Mouse (Mus musculus) myocyte (in vitro differentiated cells): ENCODE data around the gene Rbbp4.
A peak's percentile ranks its signal among the peaks of the same experiment; 100 is the strongest.

ENCODE experiments used
- POLR2A ChIP-seq: IDR thresholded peaks from one replicate; pipeline ENCODE4 v1.6.1; 2011; ENCODE audit warnings: low read depth, mild to moderate bottlenecking, control low read depth, moderate library complexity; ENCODE audit not compliant: insufficient read length
- POLR2AphosphoS2 ChIP-seq: IDR thresholded peaks from one replicate; pipeline ENCODE4 v1.6.1; 2011; ENCODE audit warnings: low read depth, control low read depth; ENCODE audit not compliant: insufficient read length
- TCF12 ChIP-seq: IDR thresholded peaks from one replicate; pipeline ENCODE4 v1.6.1; 2011; ENCODE audit warnings: mild to moderate bottlenecking, control low read depth; ENCODE audit not compliant: poor library complexity, insufficient read depth, severe bottlenecking

- peak; percentile 60 for TF ChIP-seq POLR2A
- TF ChIP-seq POLR2AphosphoS2, result no peak
- TF ChIP-seq TCF12, result no peak
Observed at GRCm38 (mm10) chr4:129263225-129264021, 71.7 kb downstream of the Rbbp4 start.
